Mouse (Mus musculus): ENCODE measurements at regions not wholly inside any gene's neighbourhood (a gene's known extent, or its start where the extent isn't known, plus 50 kb on each side); places are given as distances from the start of the nearest gene placed in this dataset.

GRCm38 (mm10) chr13:101965537-101965936 lies 197.5 kb upstream of the Pik3r1 start:
- Histone ChIP-seq H3K27ac (no peak overlapping the region), H3K9me3 (no peaks in the 10 kb centered on the region), H3K4me3 (no peak overlapping the region), H3K27me3 (no peaks in the 10 kb centered on the region), H3K36me3 (no peaks in the 10 kb centered on the region), H3K9ac (no peak overlapping the region), H3K4me2 (no peak overlapping the region), H3K4me1 (peaks cover 14% of the 10 kb centered on the region)
- ATAC-seq (ENCODE audit: insufficient number of reproducible peaks, low FRiP score, low TSS enrichment, low read depth) = no peak
- WGBS = 68% methylated on average over 7 of the region's 7 CpGs

- H3K27ac ChIP-seq = peak overlapping the region; percentile 64
- ATAC-seq (ENCODE audit: insufficient number of reproducible peaks, low FRiP score, low TSS enrichment, low read depth) = peak; percentile 71; the same call in 1 of the 2 replicates
- no peaks in the 10 kb centered on the region for H3K27me3 ChIP-seq
- peaks cover 14% of the 10 kb centered on the region for H3K4me1 ChIP-seq
- H3K9ac ChIP-seq = no peak overlapping the region
- H3K4me2 ChIP-seq = no peak overlapping the region; the same call in 1 of the 2 replicates
- no peaks in the 10 kb centered on the region for H3K36me3 ChIP-seq
- no peak overlapping the region for H3K4me3 ChIP-seq
- WGBS = 25% methylated on average over 8 of the region's 8 CpGs
- H3K9me3 ChIP-seq = no peaks in the 10 kb centered on the region
Measured at GRCm38 (mm10) chr13:101966799-101967397, 198.9 kb upstream of the Pik3r1 start.

GRCm38 (mm10) chr13:101967466-101967865 lies 199.4 kb upstream of the Pik3r1 start:
- no peak overlapping the region for H3K27ac ChIP-seq
- H3K27me3 ChIP-seq = no peaks in the 10 kb centered on the region
- no peak overlapping the region for H3K4me2 ChIP-seq
- no peak overlapping the region for H3K9ac ChIP-seq
- 46% methylated on average over 4 of the region's 4 CpGs for WGBS
- no peaks in the 10 kb centered on the region for H3K36me3 ChIP-seq
- ATAC-seq (ENCODE audit: insufficient number of reproducible peaks, low FRiP score, low TSS enrichment, low read depth) = 0 out of 2 replicates have a peak, but pooled peaks have one; percentile 19
- no peaks in the 10 kb centered on the region for H3K9me3 ChIP-seq
- H3K4me1 ChIP-seq = peaks cover 14% of the 10 kb centered on the region
- no peak overlapping the region for H3K4me3 ChIP-seq

GRCm38 (mm10) chr13:101976766-101977165 lies 208.7 kb upstream of the Pik3r1 start:
- Histone ChIP-seq H3K9ac (no peak overlapping the region), H3K27ac (no peak overlapping the region), H3K27me3 (no peaks in the 10 kb centered on the region), H3K4me2 (no peak overlapping the region), H3K9me3 (no peaks in the 10 kb centered on the region), H3K4me3 (no peak overlapping the region), H3K4me1 (no peaks in the 10 kb centered on the region), H3K36me3 (no peaks in the 10 kb centered on the region)
- 88% methylated on average over 4 of the region's 4 CpGs for WGBS
- no peak for ATAC-seq (ENCODE audit: insufficient number of reproducible peaks, low FRiP score, low TSS enrichment, low read depth)

GRCm38 (mm10) chr13:101980171-101980835 lies 212.3 kb upstream of the Pik3r1 start:
- H3K27ac ChIP-seq = no peak overlapping the region
- 29% methylated on average over 4 of the region's 4 CpGs for WGBS
- H3K36me3 ChIP-seq = no peaks in the 10 kb centered on the region
- H3K27me3 ChIP-seq = no peaks in the 10 kb centered on the region
- no peak for ATAC-seq (ENCODE audit: insufficient number of reproducible peaks, low FRiP score, low TSS enrichment, low read depth)
- H3K9ac ChIP-seq = no peak overlapping the region
- H3K4me1 ChIP-seq = no peaks in the 10 kb centered on the region
- no peak overlapping the region for H3K4me3 ChIP-seq
- no peak overlapping the region for H3K4me2 ChIP-seq
- H3K9me3 ChIP-seq = no peaks in the 10 kb centered on the region

- Histone ChIP-seq H3K4me3 (no peak overlapping the region), H3K27ac (no peak overlapping the region)
- ATAC-seq (ENCODE audit: insufficient number of reproducible peaks, low FRiP score, low TSS enrichment, low read depth) = no peak; the same call in 1 of the 2 replicates
Measured at GRCm38 (mm10) chr13:101988637-101989413, 220.8 kb upstream of the Pik3r1 start.

GRCm38 (mm10) chr13:101991729-101992128 lies 223.7 kb upstream of the Pik3r1 start:
- Histone ChIP-seq H3K36me3 (no peaks in the 10 kb centered on the region), H3K27ac (no peak overlapping the region), H3K4me3 (no peak overlapping the region), H3K9me3 (no peaks in the 10 kb centered on the region), H3K4me1 (no peaks in the 10 kb centered on the region; the same call in 1 of the 2 replicates), H3K9ac (no peak overlapping the region), H3K27me3 (no peaks in the 10 kb centered on the region), H3K4me2 (no peak overlapping the region)
- ATAC-seq (ENCODE audit: insufficient number of reproducible peaks, low FRiP score, low TSS enrichment, low read depth) = no peak
- 70% methylated on average over 1 of the region's 1 CpGs for WGBS

More at GRCm38 (mm10) chr13:101988637-101989413, 220.8 kb upstream of the Pik3r1 start:
- no peaks in the 10 kb centered on the region for H3K4me1 ChIP-seq
- H3K36me3 ChIP-seq = no peaks in the 10 kb centered on the region
- H3K9me3 ChIP-seq = no peaks in the 10 kb centered on the region
- H3K27me3 ChIP-seq = no peaks in the 10 kb centered on the region
- no peak overlapping the region for H3K9ac ChIP-seq
- WGBS = 72% methylated on average over 9 of the region's 9 CpGs
- H3K4me2 ChIP-seq = no peak overlapping the region

GRCm38 (mm10) chr13:101994779-101995178 lies 226.8 kb upstream of the Pik3r1 start:
- no peak overlapping the region for H3K4me2 ChIP-seq
- no peak overlapping the region for H3K4me3 ChIP-seq
- WGBS = 38% methylated on average over 3 of the region's 3 CpGs
- H3K9ac ChIP-seq = no peak overlapping the region
- H3K27me3 ChIP-seq = no peaks in the 10 kb centered on the region
- H3K36me3 ChIP-seq = no peaks in the 10 kb centered on the region
- H3K27ac ChIP-seq = no peak overlapping the region
- H3K9me3 ChIP-seq = no peaks in the 10 kb centered on the region
- ATAC-seq (ENCODE audit: insufficient number of reproducible peaks, low FRiP score, low TSS enrichment, low read depth) = no peak
- no peaks in the 10 kb centered on the region; the same call in 1 of the 2 replicates for H3K4me1 ChIP-seq

- no peak for ATAC-seq (ENCODE audit: insufficient number of reproducible peaks, low FRiP score, low TSS enrichment, low read depth)
- no peaks in the 10 kb centered on the region for H3K36me3 ChIP-seq
- 81% methylated on average over 2 of the region's 2 CpGs for WGBS
Measured at GRCm38 (mm10) chr13:101995529-101995928, 227.5 kb upstream of the Pik3r1 start.

GRCm38 (mm10) chr13:101996144-101996543 lies 228.1 kb upstream of the Pik3r1 start:
- Histone ChIP-seq H3K4me1 (no peaks in the 10 kb centered on the region; the same call in 1 of the 2 replicates), H3K9ac (no peak overlapping the region), H3K27me3 (no peaks in the 10 kb centered on the region), H3K4me3 (no peak overlapping the region), H3K4me2 (no peak overlapping the region), H3K27ac (no peak overlapping the region), H3K36me3 (no peaks in the 10 kb centered on the region), H3K9me3 (no peaks in the 10 kb centered on the region)
- WGBS = 62% methylated on average over 5 of the region's 5 CpGs
- ATAC-seq (ENCODE audit: insufficient number of reproducible peaks, low FRiP score, low TSS enrichment, low read depth) = no peak

More at GRCm38 (mm10) chr13:101995529-101995928, 227.5 kb upstream of the Pik3r1 start:
- H3K9me3 ChIP-seq = no peaks in the 10 kb centered on the region
- H3K4me1 ChIP-seq = no peaks in the 10 kb centered on the region; the same call in 1 of the 2 replicates
- H3K9ac ChIP-seq = no peak overlapping the region
- H3K4me2 ChIP-seq = no peak overlapping the region
- H3K27me3 ChIP-seq = no peaks in the 10 kb centered on the region
- H3K27ac ChIP-seq = no peak overlapping the region
- H3K4me3 ChIP-seq = no peak overlapping the region

GRCm38 (mm10) chr13:101997415-101997814 lies 229.4 kb upstream of the Pik3r1 start:
- ATAC-seq (ENCODE audit: insufficient number of reproducible peaks, low FRiP score, low TSS enrichment, low read depth) = no peak
- no peaks in the 10 kb centered on the region; the same call in 1 of the 2 replicates for H3K4me1 ChIP-seq
- no peaks in the 10 kb centered on the region for H3K9me3 ChIP-seq
- H3K27me3 ChIP-seq = no peaks in the 10 kb centered on the region
- 82% methylated on average over 2 of the region's 2 CpGs for WGBS
- no peak overlapping the region for H3K27ac ChIP-seq
- H3K4me2 ChIP-seq = no peak overlapping the region
- no peak overlapping the region for H3K9ac ChIP-seq
- H3K4me3 ChIP-seq = no peak overlapping the region
- no peaks in the 10 kb centered on the region for H3K36me3 ChIP-seq

- Histone ChIP-seq H3K27me3 (no peaks in the 10 kb centered on the region), H3K36me3 (no peaks in the 10 kb centered on the region), H3K9me3 (no peaks in the 10 kb centered on the region), H3K4me2 (no peak overlapping the region), H3K4me3 (no peak overlapping the region), H3K27ac (no peak overlapping the region), H3K9ac (no peak overlapping the region), H3K4me1 (no peaks in the 10 kb centered on the region)
- ATAC-seq (ENCODE audit: insufficient number of reproducible peaks, low FRiP score, low TSS enrichment, low read depth) = no peak
- 82% methylated on average over 5 of the region's 5 CpGs for WGBS
Measured at GRCm38 (mm10) chr13:102006565-102006964, 238.5 kb upstream of the Pik3r1 start.
